Mouse (Mus musculus) C2C12 (cell line): ENCODE data around the gene Olfr699. TPM values are rescaled to one million over a fixed set of nuclear protein-coding genes. Genes with fewer than 3 reads are reported as not detected.
"Not testable (repeated sequence)": the region's sequence is repeated elsewhere in the genome, so short reads cannot be mapped to it uniquely, and the experiment has no call there.

Source experiments
- H3K27me3 ChIP-seq: one replicate; pipeline ENCODE4 v1.6.1; 2011; ENCODE audit not compliant: control insufficient read depth, insufficient read depth, insufficient read length
- H3K36me3 ChIP-seq: one replicate; pipeline ENCODE4 v1.6.1; 2011; ENCODE audit not compliant: control insufficient read depth, insufficient read depth
- H3K4me3 ChIP-seq: one replicate; pipeline ENCODE4 v1.5.1; 2011; ENCODE audit warnings: mild to moderate bottlenecking, control low read depth; ENCODE audit not compliant: poor library complexity, insufficient read depth, severe bottlenecking
- H3K79me2 ChIP-seq: one replicate; pipeline ENCODE4 v1.6.1; 2011; ENCODE audit not compliant: control insufficient read depth, insufficient read depth
- H3K79me3 ChIP-seq: one replicate; pipeline ENCODE4 v1.6.1; 2011; ENCODE audit warnings: low read depth, control low read depth
- H3ac ChIP-seq: one replicate; pipeline ENCODE3; 2011; ENCODE audit warnings: low read depth; ENCODE audit not compliant: control insufficient read depth, insufficient read length
- CEBPB ChIP-seq: IDR thresholded peaks from one replicate; pipeline ENCODE4 v1.6.1; 2011; ENCODE audit warnings: low read depth, mild to moderate bottlenecking, control low read depth, moderate library complexity
- CTCF ChIP-seq: IDR thresholded peaks from one replicate; pipeline ENCODE4 v1.5.1; 2011; ENCODE audit not compliant: control insufficient read depth, insufficient read depth, insufficient read length
- FOSL1 ChIP-seq: IDR thresholded peaks from one replicate; pipeline ENCODE4 v1.8.0; 2011; ENCODE audit warnings: mild to moderate bottlenecking, low read length; ENCODE audit not compliant: poor library complexity, insufficient read depth, severe bottlenecking
- MAX ChIP-seq: IDR thresholded peaks from one replicate; pipeline ENCODE4 v1.6.1; 2011; ENCODE audit warnings: mild to moderate bottlenecking, control low read depth
- MYOD1 ChIP-seq: IDR thresholded peaks from one replicate; pipeline ENCODE4 v1.6.1; 2011; ENCODE audit warnings: low read depth; ENCODE audit not compliant: control insufficient read depth, insufficient read length
- MYOG ChIP-seq: IDR thresholded peaks from one replicate; pipeline ENCODE4 v1.6.1; 2011; ENCODE audit not compliant: control insufficient read depth, insufficient read length; ENCODE audit errors: extremely low read depth
- USF1 ChIP-seq: IDR thresholded peaks from one replicate; pipeline ENCODE4 v1.6.1; 2011; ENCODE audit warnings: low read depth, mild to moderate bottlenecking, control low read depth, moderate library complexity
- polyA plus RNA-seq: library from polyadenylated mRNA; unstranded; fragments of >200 nt; fragmentation: generic; extraction: Trizol; gene quantifications from one replicate; pipeline ENCODE4 v1.2.1, GENCODE M21; 2012; ENCODE audit warnings: missing spikeins

Gene Olfr699
- polyA plus RNA-seq, 1 experiment = not detected

GRCm38 (mm10) chr7:106788330-106788729, 4.7 kb downstream of the Olfr699 start:
- TF ChIP-seq MAX (no peak), USF1 (no peak), CTCF (no peak), FOSL1 (no peak), MYOG (no peak), CEBPB (no peak), MYOD1 (no peak)
- Histone ChIP-seq H3K4me3 (no peak overlapping the region), H3K79me3 (no peaks in the 10 kb centered on the region), H3ac (no peak overlapping the region), H3K27me3 (no peaks in the 10 kb centered on the region), H3K36me3 (no peaks in the 10 kb centered on the region), H3K79me2 (no peaks in the 10 kb centered on the region)

GRCm38 (mm10) chr7:106761008-106761407, 32.0 kb downstream of the Olfr699 start:
- H3K79me2 ChIP-seq, H3K36me3 ChIP-seq, H3ac ChIP-seq, H3K27me3 ChIP-seq, H3K79me3 ChIP-seq, H3K4me3 ChIP-seq: not testable (repeated sequence)

- Histone ChIP-seq H3K79me2 (no peaks in the 10 kb centered on the region), H3K79me3 (no peaks in the 10 kb centered on the region), H3K36me3 (no peaks in the 10 kb centered on the region), H3K27me3 (no peaks in the 10 kb centered on the region), H3K4me3 (no peak overlapping the region), H3ac (no peak overlapping the region)
- TF ChIP-seq MYOG (no peak), MAX (no peak), MYOD1 (no peak), CEBPB (no peak), CTCF (no peak), USF1 (no peak)
These were observed 34.2 kb downstream of the Olfr699 start for GRCm38 (mm10) chr7:106758800-106759199.

DNA sequence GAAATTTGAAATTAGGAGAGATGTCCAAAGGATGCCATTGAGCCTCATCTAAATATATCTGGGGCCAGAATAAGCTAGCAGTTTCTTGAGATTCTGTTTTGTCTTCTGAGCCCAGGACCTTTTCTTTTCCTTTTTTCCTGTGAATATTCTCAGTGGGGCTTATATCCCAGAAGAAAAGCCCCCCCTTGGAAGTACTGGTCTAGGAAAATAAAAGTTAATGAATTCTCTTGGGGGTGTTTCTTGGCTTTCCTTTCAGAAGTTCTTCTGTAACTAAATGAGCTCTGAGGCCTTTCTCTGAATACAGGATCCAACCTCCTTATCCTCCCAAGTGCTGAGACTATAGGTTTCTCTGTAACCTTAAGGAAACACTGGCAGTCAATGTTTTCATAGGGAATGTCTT, 37.7 kb downstream of the Olfr699 start, which contains the start of gene Olfr698:
Gene Olfr698, minus strand, starts transcription at position 101 of the 400 bp plus-strand sequence.
- Histone ChIP-seq H3K27me3 (no peaks in the 10 kb centered on the region), H3K79me2 (no peaks in the 10 kb centered on the region), H3ac (no peak within 1 kb of the TSS), H3K4me3 (no peak within 1 kb of the TSS), H3K79me3 (no peaks in the 10 kb centered on the region), H3K36me3 (no peaks in the 10 kb centered on the region)
- TF ChIP-seq MAX (no peak), CEBPB (no peak), FOSL1 (no peak), USF1 (no peak), MYOG (no peak), CTCF (no peak), MYOD1 (no peak)

- Histone ChIP-seq H3ac (no peak overlapping the region), H3K4me3 (no peak overlapping the region), H3K27me3 (no peaks in the 10 kb centered on the region), H3K79me3 (no peaks in the 10 kb centered on the region), H3K79me2 (no peaks in the 10 kb centered on the region), H3K36me3 (no peaks in the 10 kb centered on the region)
- no peak for TF ChIP-seq FOSL1
- no peak for TF ChIP-seq MYOD1
- no peak for TF ChIP-seq CEBPB
- no peak for TF ChIP-seq CTCF
- no peak for TF ChIP-seq USF1
- no peak for TF ChIP-seq MYOG
These were observed 47.2 kb downstream of the Olfr699 start for GRCm38 (mm10) chr7:106745811-106746210.

DNA sequence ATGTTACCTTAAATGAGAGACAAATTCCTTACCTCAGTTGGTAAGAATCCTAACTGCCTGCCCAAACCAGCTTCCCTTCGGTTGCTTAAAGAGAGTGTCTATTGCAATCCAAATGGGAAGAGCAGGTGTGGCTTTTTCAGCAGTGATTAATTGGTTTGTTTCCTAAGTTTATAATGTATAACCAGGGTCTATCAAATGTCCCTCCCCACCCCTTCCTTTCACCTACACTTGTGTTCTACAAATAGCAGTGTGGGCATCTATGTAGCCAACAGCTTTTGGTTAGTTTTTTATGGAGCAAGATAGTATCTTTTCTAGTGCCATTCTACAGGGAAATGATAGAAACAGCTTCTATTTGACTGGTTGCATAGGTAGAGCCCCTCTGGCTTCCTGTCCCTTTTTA, 50.7 kb downstream of the Olfr699 start, which contains the start of gene Olfr697:
Gene Olfr697, minus strand, starts transcription at position 101 of the 400 bp plus-strand sequence.
- H3ac ChIP-seq = no peak within 1 kb of the TSS
- no peaks in the 10 kb centered on the region for H3K79me3 ChIP-seq
- no peaks in the 10 kb centered on the region for H3K36me3 ChIP-seq
- no peaks in the 10 kb centered on the region for H3K79me2 ChIP-seq
- no peak for TF ChIP-seq MYOD1
- TF ChIP-seq CTCF = no peak
- no peak for TF ChIP-seq FOSL1
- no peak for TF ChIP-seq CEBPB
- no peak for TF ChIP-seq MAX
- no peak within 1 kb of the TSS for H3K4me3 ChIP-seq
- H3K27me3 ChIP-seq = no peaks in the 10 kb centered on the region

Other genes with a start within 250 kb of the Olfr699 start
- gene Olfr693, start 112.6 kb downstream of the Olfr699 start, polyA plus RNA-seq = not detected
- not detected for gene Olfr694, start 101.4 kb downstream of the Olfr699 start, polyA plus RNA-seq
- not detected for gene Olfr695, start 76.8 kb downstream of the Olfr699 start, polyA plus RNA-seq
- not detected for gene Olfr697, start 50.8 kb downstream of the Olfr699 start, polyA plus RNA-seq
- gene Olfr698, start 37.8 kb downstream of the Olfr699 start, polyA plus RNA-seq = not detected
- not detected for gene Olfr700, start 15.6 kb upstream of the Olfr699 start, polyA plus RNA-seq
- gene Olfr701, start 20.9 kb upstream of the Olfr699 start, polyA plus RNA-seq = not detected
- not detected for gene Olfr702, start 40.7 kb upstream of the Olfr699 start, polyA plus RNA-seq
- not detected for gene Olfr703, start 50.2 kb upstream of the Olfr699 start, polyA plus RNA-seq
- gene Olfr704, start 70.0 kb upstream of the Olfr699 start, polyA plus RNA-seq = not detected
- gene Olfr705, start 83.7 kb upstream of the Olfr699 start, polyA plus RNA-seq = not detected
- not detected for gene Olfr706, start 95.0 kb upstream of the Olfr699 start, polyA plus RNA-seq
- not detected for gene Olfr707, start 108.0 kb upstream of the Olfr699 start, polyA plus RNA-seq
- not detected for gene Olfr1532-ps1, start 114.8 kb upstream of the Olfr699 start, polyA plus RNA-seq
- not detected for gene Olfr709-ps1, start 139.0 kb upstream of the Olfr699 start, polyA plus RNA-seq
- gene Olfr710, start 155.1 kb upstream of the Olfr699 start, polyA plus RNA-seq = not detected
- gene Olfr6, start 170.7 kb upstream of the Olfr699 start, polyA plus RNA-seq = not detected
- not detected for gene Olfr711, start 182.3 kb upstream of the Olfr699 start, polyA plus RNA-seq
- gene Olfr2, start 212.9 kb upstream of the Olfr699 start, polyA plus RNA-seq = not detected
- not detected for gene Olfr713, start 238.0 kb upstream of the Olfr699 start, polyA plus RNA-seq